Mouse (Mus musculus) cerebellum, adult 9-10 months (tissue): ENCODE data around the gene Odf4.
A peak's percentile ranks its signal among the peaks of the same experiment; 100 is the strongest.
"Not testable (repeated sequence)": the region's sequence is repeated elsewhere in the genome, so short reads cannot be mapped to it uniquely, and the experiment has no call there.

Source experiments
- DNase-seq: peaks from one replicate; pipeline ENCODE4 v3.0.0; 2022

The Odf4 gene

DNA sequence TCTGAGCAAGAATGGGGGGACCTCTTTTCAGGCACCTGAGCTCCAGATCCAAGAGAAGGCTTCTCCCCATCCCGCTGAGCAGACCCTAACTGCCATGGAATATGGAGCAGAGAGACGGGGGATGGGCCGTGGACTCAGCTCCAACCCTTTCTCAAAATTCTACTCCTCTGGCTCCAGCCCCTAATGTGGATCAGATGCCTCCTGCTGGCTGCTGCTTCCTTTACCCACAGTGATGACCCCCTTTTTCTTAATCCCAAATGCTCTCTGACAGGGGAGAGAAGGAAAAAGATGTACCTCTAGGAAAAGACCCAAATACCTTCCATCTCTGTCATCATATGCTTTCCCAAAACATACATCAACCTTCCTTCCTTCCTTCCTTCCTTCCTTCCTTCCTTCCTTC, at the start of gene Odf4:
Gene Odf4 (minus strand): TSS at position 101 of the 400 bp plus-strand sequence.
- DNase-seq, result no peak

- DNase-seq, result no peak
Observed at GRCm38 (mm10) chr11:68975601-68976000, 48.7 kb upstream of the Odf4 start.

DNA sequence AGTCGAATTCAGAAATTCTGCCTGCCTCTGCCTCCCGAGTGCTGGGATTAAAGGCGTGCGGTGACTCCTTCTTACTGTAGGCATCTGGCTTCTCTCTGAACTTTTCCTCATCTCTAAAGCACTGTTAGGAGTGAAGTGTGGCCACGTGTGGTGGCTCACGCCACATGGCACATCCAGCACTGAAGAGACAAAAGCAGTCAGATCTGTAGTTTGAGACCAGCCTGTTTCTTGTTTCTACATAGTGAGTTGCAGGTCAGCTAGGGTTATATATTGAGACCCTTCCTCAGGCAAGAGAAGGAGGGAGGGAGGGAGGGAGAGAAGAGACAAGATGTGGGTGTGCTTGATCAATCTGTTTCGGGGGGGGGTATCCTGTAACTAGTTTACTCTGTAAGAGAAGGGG, 48.2 kb upstream of the Odf4 start, which contains the start of gene Rangrf:
Gene Rangrf (minus strand): TSS at position 101 of the 400 bp plus-strand sequence.
- DNase-seq, result no peak

DNA sequence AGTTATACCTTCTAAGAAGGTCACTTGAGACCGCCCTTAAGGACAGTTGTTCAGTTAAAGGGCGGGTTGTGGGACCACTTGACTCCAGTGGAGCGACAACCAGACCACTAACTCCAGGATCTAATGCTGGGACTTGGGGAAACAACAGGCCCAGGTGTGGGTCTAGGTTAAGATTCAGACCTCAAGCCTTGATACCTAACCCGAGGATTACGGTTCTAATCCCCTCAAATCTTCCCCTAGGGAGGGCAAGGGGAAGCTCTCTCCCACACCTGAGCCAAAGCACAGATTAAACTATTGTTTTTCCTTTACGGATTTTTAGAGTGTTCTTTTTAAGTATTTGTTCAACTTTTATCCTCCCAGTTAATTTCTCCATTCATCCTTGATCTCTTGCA, 47.2 kb upstream of the Odf4 start:
- no peak for DNase-seq

GRCm38 (mm10) chr11:68973250-68974058, 46.6 kb upstream of the Odf4 start:
- DNase-seq, result peak; percentile 88

DNA sequence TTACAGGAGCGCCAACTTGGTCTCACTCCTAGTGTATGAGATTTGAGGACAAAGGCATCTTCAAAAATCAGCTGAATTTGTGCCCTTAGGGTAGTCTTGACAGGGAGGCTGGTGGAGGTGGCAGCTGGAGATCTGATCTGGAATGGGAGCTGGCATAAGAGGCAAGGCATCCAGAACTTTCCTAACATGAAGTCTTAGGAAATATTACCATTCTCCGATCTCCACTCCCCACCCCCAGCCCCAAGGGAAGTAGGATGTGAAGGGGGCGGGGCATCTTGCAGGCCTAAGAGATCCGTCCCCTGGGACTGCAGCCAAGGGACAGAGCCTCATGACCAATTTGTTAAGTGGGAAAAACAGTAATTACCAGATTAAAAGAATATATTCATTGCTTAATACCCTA, 43.4 kb upstream of the Odf4 start:
- DNase-seq, result no peak

- no peak for DNase-seq
Observed at GRCm38 (mm10) chr11:68968752-68969151, 41.9 kb upstream of the Odf4 start.

- DNase-seq, result peak; percentile 92
Observed at GRCm38 (mm10) chr11:68967337-68968282, 40.7 kb upstream of the Odf4 start, which contains the start of gene Slc25a35. Slc25a35 (plus strand) TSS chr11:68968131.

GRCm38 (mm10) chr11:68966554-68966953, 39.7 kb upstream of the Odf4 start:
- no peak for DNase-seq

GRCm38 (mm10) chr11:68965845-68966244, 39.0 kb upstream of the Odf4 start:
- DNase-seq, result peak; percentile 82

GRCm38 (mm10) chr11:68965050-68965449, 38.2 kb upstream of the Odf4 start:
- no peak for DNase-seq

DNA sequence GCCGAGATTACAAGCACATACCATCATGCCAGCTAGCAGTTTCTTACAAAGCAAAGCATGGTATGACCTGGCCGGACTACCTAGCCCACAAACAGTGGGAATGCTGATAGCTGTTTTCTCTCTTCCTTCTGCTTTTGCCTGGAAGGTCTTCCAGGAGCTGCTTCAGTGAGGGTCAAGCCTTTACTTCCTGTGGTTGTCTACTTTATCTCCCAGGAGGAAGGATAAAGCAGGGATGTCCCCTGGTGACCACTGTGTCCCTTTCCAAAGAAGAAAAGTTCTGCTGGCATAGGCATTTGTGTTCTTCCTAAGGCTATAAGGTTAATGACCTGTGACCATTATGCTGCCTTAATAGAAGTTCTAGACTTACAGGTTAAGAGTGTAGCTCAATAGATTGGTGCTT, 36.5 kb upstream of the Odf4 start:
- DNase-seq, result no peak

GRCm38 (mm10) chr11:68962159-68962558, 35.3 kb upstream of the Odf4 start:
- DNase-seq, result not testable (repeated sequence)

- no peak for DNase-seq
Observed at GRCm38 (mm10) chr11:68961596-68961995, 34.7 kb upstream of the Odf4 start.

GRCm38 (mm10) chr11:68957971-68958370, 31.1 kb upstream of the Odf4 start:
- DNase-seq, result no peak

DNA sequence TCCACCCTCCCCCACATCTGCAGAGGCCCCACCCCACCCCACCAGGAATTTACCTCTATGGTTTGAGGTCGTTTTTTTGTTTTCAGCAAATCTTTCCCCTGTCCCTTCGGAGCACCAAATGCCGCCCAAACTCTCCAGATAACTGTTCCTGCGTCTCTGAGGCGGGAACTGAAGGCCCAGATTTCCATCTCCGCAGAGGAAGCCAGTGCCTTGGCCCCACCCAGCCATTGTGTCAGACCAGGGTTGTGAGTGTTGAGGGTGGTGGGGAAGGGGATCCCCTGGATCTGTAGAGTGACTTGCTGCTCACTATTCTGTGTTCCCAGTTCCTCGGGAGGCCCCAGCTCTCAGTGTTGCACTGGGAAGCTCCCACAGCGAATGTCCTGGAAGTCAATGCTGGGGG, 30.4 kb upstream of the Odf4 start, which contains the start of gene Arhgef15:
Gene Arhgef15 (minus strand): TSS at position 173 of the 400 bp plus-strand sequence.
- DNase-seq, result no peak

DNA sequence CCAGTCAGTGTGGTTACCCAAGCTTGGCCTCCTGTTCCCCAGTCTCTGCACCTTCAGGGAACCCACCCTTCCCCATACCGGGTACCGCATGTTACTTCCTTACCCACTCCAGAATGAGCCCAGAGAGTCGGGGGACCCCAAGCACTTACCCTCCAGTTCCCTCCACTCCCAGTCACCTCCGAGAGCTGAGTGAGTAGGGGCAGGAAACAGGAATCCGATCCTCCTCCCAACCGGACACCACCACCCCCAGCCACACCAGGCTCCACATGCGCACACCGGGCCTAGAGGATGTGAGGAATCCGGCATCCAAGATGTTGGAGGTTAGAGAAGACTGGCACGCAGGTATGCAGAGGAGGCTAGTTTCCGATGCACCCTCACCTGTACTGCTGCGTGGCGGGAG, 29.8 kb upstream of the Odf4 start:
- no peak for DNase-seq

DNA sequence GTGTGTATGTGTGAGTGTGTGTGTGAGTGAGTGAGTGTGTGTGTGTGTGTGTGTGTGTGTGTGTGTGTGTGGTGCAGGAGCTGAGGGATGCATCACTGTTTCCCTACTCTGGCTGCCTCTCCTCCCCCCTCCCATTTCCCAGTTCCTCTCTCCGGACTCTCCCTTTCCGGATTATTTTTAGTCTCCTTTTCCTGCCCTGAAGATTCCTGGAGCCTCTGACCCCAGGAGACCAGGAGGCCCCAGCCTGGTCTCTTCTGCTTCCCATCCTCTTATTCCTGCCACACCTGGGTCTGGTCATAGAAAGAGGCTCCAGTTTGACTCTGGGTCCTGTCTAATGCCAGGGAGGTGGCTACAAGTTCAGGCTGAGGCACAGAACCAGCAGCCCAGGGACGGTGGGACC, 29.2 kb upstream of the Odf4 start:
- no peak for DNase-seq

- no peak for DNase-seq
Observed at GRCm38 (mm10) chr11:68955473-68955872, 28.6 kb upstream of the Odf4 start.

DNA sequence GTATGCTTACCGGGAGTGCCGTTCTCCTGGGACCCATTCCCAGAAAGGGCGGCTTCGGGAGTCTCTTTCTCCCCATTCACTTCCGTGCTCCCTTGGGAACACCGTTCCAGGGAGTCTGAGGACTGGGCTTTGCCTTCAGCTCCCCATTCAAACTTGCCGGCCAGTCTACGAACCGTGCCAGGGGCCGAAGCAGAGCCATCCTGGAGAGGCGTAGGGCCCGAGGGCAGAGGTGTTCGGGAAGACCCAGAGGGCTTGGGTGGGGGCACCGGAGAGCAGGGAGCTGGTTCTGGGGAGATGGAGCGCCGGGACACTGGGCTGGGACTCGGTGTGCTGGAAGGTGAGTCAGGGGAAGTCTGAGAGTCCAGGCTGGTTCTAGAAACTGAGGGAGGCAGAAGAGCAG, 27.5 kb upstream of the Odf4 start:
- no peak for DNase-seq

- no peak for DNase-seq
Observed at GRCm38 (mm10) chr11:68953903-68954302, 27.0 kb upstream of the Odf4 start.

DNA sequence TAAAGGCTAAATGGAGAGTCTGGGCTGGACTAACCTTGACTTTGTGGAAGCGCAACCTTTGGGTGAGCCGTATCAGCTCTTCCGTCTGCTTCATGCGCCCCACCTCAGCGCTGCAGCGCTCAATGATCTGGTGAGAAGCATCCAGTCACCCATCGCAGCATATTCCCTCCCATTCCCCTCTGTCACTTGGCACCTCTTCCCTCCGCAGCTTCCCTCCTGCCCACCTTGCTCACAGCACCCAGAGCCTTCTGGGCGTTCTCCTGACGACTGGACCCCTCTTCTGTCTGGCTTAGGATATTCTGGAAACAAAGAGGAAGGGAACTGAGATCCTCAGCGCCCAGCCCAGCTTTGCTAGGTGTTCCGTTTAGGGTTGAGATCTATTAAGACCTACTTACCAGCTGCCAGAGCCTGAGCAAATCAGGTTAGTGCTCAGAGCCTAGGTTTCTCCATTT, 20.7 kb upstream of the Odf4 start:
- peak; percentile 74 for DNase-seq

DNA sequence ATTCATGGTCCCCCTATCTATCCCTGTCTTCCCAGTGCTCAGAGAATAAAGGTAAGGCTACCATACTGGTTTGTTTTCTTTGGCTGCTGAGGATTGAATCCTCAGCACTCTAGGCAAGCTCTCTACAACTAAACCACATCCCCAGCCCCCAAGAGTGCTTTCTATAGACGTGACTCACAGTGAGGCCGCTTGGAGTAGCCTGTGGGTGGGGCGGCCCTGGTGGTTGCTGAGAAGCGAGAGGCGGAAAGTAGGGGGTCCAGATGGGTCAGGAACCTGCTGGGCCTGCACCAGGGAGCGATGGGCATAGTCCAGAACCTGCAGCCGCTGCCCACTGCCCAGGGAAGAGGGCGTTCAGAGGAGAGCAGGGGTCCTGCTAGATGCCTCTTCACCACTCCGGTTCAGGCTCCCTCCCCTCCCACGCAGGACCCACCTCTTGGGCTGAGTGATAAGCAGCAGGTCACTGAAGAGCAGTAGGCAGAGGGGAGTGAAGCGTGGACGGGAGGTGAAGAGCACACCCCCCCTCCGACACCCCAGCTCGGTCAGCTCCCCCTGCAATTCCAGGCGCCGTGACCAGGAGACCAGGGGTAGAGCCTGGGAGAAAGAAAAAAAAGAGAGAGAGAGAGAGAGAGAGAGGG, 20.0 kb upstream of the Odf4 start:
- DNase-seq, result no peak
